Mouse (Mus musculus) embryonic facial prominence, embryonic 10.5 days (tissue): ENCODE results near the gene Dync1li1. TPM values are rescaled to one million over a fixed set of nuclear protein-coding genes. Genes with fewer than 3 reads are reported as not detected.
A peak's percentile ranks its signal among the peaks of the same experiment; 100 is the strongest.

ENCODE experiments used
- DNase-seq: peaks from one replicate; pipeline ENCODE4 v3.0.0-alpha.2; 2017; ENCODE audit warnings: low spot score
- H3K27ac ChIP-seq: fragments of 300-500 bp; sonication (generic); replicated peaks from 2 replicates; pipeline ENCODE4 v1.5.1; 2016; ENCODE audit warnings: mild to moderate bottlenecking
- H3K27me3 ChIP-seq: fragments of 300-500 bp; sonication (generic); replicated peaks from 2 replicates; pipeline ENCODE4 v1.6.1; 2016; ENCODE audit warnings: low read depth, mild to moderate bottlenecking; ENCODE audit not compliant: poor library complexity, severe bottlenecking
- H3K36me3 ChIP-seq: fragments of 300-500 bp; sonication (generic); replicated peaks from 2 replicates; pipeline ENCODE4 v1.6.1; 2016; ENCODE audit warnings: mild to moderate bottlenecking, moderate library complexity
- H3K4me1 ChIP-seq: fragments of 300-500 bp; sonication (generic); 2 replicates; pipeline ENCODE4 v1.6.1; 2016
- H3K4me3 ChIP-seq: fragments of 300-500 bp; sonication (generic); 2 replicates; pipeline ENCODE4 v1.5.1; 2016; ENCODE audit warnings: mild to moderate bottlenecking, moderate library complexity
- H3K9me3 ChIP-seq: fragments of 300-500 bp; sonication (generic); 2 replicates; pipeline ENCODE4 v1.6.1; 2016; ENCODE audit warnings: mild to moderate bottlenecking
- WGBS: fragments of 180-500 bp; shearing (Covaris S2); methylation state at CpG from one replicate; pipeline ENCODE4 v1.1.7; 2016; 5-methylcytosine and 5-hydroxymethylcytosine counted together
- polyA plus RNA-seq: library from polyadenylated mRNA; unstranded; fragments of >200 nt; fragmentation: Nextera tagmentation; extraction: Ambion mirVana; gene quantifications from 2 replicates; pipeline ENCODE4 v1.2.1, GENCODE M21; 2016

Gene Dync1li1
- polyA plus RNA-seq, 1 experiment from 2014 or later: 84.4 TPM

- Histone ChIP-seq H3K27me3 (no peaks in the 10 kb centered on the region), H3K36me3 (peaks cover 57% of the 10 kb centered on the region), H3K27ac (no peak overlapping the region), H3K4me3 (no peak overlapping the region), H3K4me1 (peaks cover 3% of the 10 kb centered on the region; the same call in 1 of the 2 replicates), H3K9me3 (no peaks in the 10 kb centered on the region)
- DNase-seq: no peak
- WGBS: 68% methylated on average over 2 of the region's 2 CpGs
Measured at GRCm38 (mm10) chr9:114742731-114743130, 54.1 kb downstream of the Dync1li1 start.

GRCm38 (mm10) chr9:114745163-114745562 is 56.6 kb downstream of the Dync1li1 start:
- H3K27me3 ChIP-seq: no peaks in the 10 kb centered on the region
- H3K27ac ChIP-seq: no peak overlapping the region
- H3K36me3 ChIP-seq: peaks cover 69% of the 10 kb centered on the region
- H3K4me3 ChIP-seq: no peak overlapping the region
- no peak for DNase-seq
- 90% methylated on average over 4 of the region's 4 CpGs for WGBS
- peaks cover 3% of the 10 kb centered on the region; the same call in 1 of the 2 replicates for H3K4me1 ChIP-seq
- no peaks in the 10 kb centered on the region for H3K9me3 ChIP-seq

GRCm38 (mm10) chr9:114745654-114746053 is 57.1 kb downstream of the Dync1li1 start:
- Histone ChIP-seq H3K4me3 (no peak overlapping the region), H3K9me3 (no peaks in the 10 kb centered on the region), H3K27ac (no peak overlapping the region), H3K36me3 (peaks cover 71% of the 10 kb centered on the region), H3K4me1 (peaks cover 3% of the 10 kb centered on the region; the same call in 1 of the 2 replicates), H3K27me3 (no peaks in the 10 kb centered on the region)
- WGBS: 81% methylated on average over 4 of the region's 4 CpGs
- DNase-seq: no peak

- Histone ChIP-seq H3K4me3 (no peak overlapping the region), H3K9me3 (no peaks in the 10 kb centered on the region), H3K27ac (no peak overlapping the region), H3K36me3 (peaks cover 70% of the 10 kb centered on the region), H3K4me1 (peaks cover 3% of the 10 kb centered on the region; the same call in 1 of the 2 replicates), H3K27me3 (no peaks in the 10 kb centered on the region)
- no peak for DNase-seq
- 92% methylated on average over 10 of the region's 10 CpGs for WGBS
Measured at GRCm38 (mm10) chr9:114747012-114747411, 58.4 kb downstream of the Dync1li1 start.

- peaks cover 3% of the 10 kb centered on the region; the same call in 1 of the 2 replicates for H3K4me1 ChIP-seq
- no peaks in the 10 kb centered on the region for H3K27me3 ChIP-seq
- no peaks in the 10 kb centered on the region for H3K9me3 ChIP-seq
- no peak overlapping the region for H3K4me3 ChIP-seq
- WGBS: 88% methylated on average over 12 of the region's 12 CpGs
- DNase-seq: no peak
- H3K27ac ChIP-seq: no peak overlapping the region
- H3K36me3 ChIP-seq: peaks cover 67% of the 10 kb centered on the region
Measured at GRCm38 (mm10) chr9:114747466-114747865, 58.9 kb downstream of the Dync1li1 start.

- Histone ChIP-seq H3K4me1 (peaks cover 9% of the 10 kb centered on the region), H3K27me3 (no peaks in the 10 kb centered on the region), H3K9me3 (no peaks in the 10 kb centered on the region), H3K4me3 (no peak overlapping the region), H3K36me3 (peaks cover 61% of the 10 kb centered on the region), H3K27ac (no peak overlapping the region)
- WGBS: 81% methylated on average over 3 of the region's 3 CpGs
- no peak for DNase-seq
Measured at GRCm38 (mm10) chr9:114751582-114751981, 63.0 kb downstream of the Dync1li1 start.

GRCm38 (mm10) chr9:114752311-114752710 is 63.7 kb downstream of the Dync1li1 start:
- peaks cover 9% of the 10 kb centered on the region for H3K4me1 ChIP-seq
- H3K27ac ChIP-seq: no peak overlapping the region
- H3K36me3 ChIP-seq: peaks cover 61% of the 10 kb centered on the region
- no peak for DNase-seq
- no peak overlapping the region for H3K4me3 ChIP-seq
- no peaks in the 10 kb centered on the region for H3K27me3 ChIP-seq
- WGBS: 75% methylated on average over 9 of the region's 9 CpGs
- H3K9me3 ChIP-seq: no peaks in the 10 kb centered on the region

GRCm38 (mm10) chr9:114752863-114753484 is 64.4 kb downstream of the Dync1li1 start:
- peak overlapping the region; percentile 76 for H3K27ac ChIP-seq
- H3K27me3 ChIP-seq: no peaks in the 10 kb centered on the region
- peak overlapping the region; percentile 62 for H3K4me3 ChIP-seq
- H3K36me3 ChIP-seq: peaks cover 60% of the 10 kb centered on the region
- 6% methylated on average over 36 of the region's 36 CpGs for WGBS
- peak; percentile 91 for DNase-seq
- no peaks in the 10 kb centered on the region for H3K9me3 ChIP-seq
- peaks cover 9% of the 10 kb centered on the region for H3K4me1 ChIP-seq

GRCm38 (mm10) chr9:114758272-114758671 is 69.7 kb downstream of the Dync1li1 start:
- no peak for DNase-seq
- WGBS: 88% methylated on average over 7 of the region's 7 CpGs
- Histone ChIP-seq H3K27me3 (no peaks in the 10 kb centered on the region), H3K4me1 (peaks cover 4% of the 10 kb centered on the region), H3K9me3 (no peaks in the 10 kb centered on the region), H3K27ac (no peak overlapping the region), H3K36me3 (peaks cover 85% of the 10 kb centered on the region), H3K4me3 (no peak overlapping the region)

- Histone ChIP-seq H3K27me3 (no peaks in the 10 kb centered on the region), H3K9me3 (no peaks in the 10 kb centered on the region), H3K27ac (no peak overlapping the region), H3K4me3 (no peak overlapping the region), H3K36me3 (peaks cover 87% of the 10 kb centered on the region), H3K4me1 (0 out of 2 replicates have a peak, but pooled peaks cover 3% of the 10 kb centered on the region)
- no peak for DNase-seq
- 88% methylated on average over 5 of the region's 5 CpGs for WGBS
Measured at GRCm38 (mm10) chr9:114758801-114759200, 70.2 kb downstream of the Dync1li1 start.

GRCm38 (mm10) chr9:114759886-114760285 is 71.3 kb downstream of the Dync1li1 start:
- Histone ChIP-seq H3K36me3 (peaks cover 86% of the 10 kb centered on the region), H3K27me3 (no peaks in the 10 kb centered on the region), H3K4me1 (0 out of 2 replicates have a peak, but pooled peaks cover 3% of the 10 kb centered on the region), H3K27ac (no peak overlapping the region), H3K4me3 (no peak overlapping the region), H3K9me3 (no peaks in the 10 kb centered on the region)
- DNase-seq: no peak
- WGBS: 87% methylated on average over 4 of the region's 4 CpGs

- H3K27me3 ChIP-seq: no peaks in the 10 kb centered on the region
- 88% methylated on average over 5 of the region's 5 CpGs for WGBS
- no peak for DNase-seq
Measured at GRCm38 (mm10) chr9:114760353-114760752, 71.8 kb downstream of the Dync1li1 start.

GRCm38 (mm10) chr9:114761848-114762247 is 73.3 kb downstream of the Dync1li1 start:
- no peak for DNase-seq
- H3K36me3 ChIP-seq: peaks cover 81% of the 10 kb centered on the region
- H3K27me3 ChIP-seq: no peaks in the 10 kb centered on the region
- H3K27ac ChIP-seq: no peak overlapping the region
- 73% methylated on average over 11 of the region's 11 CpGs for WGBS
- H3K4me1 ChIP-seq: peaks cover 8% of the 10 kb centered on the region
- no peak overlapping the region for H3K4me3 ChIP-seq
- H3K9me3 ChIP-seq: no peaks in the 10 kb centered on the region

More at GRCm38 (mm10) chr9:114760353-114760752, 71.8 kb downstream of the Dync1li1 start:
- no peaks in the 10 kb centered on the region for H3K9me3 ChIP-seq
- H3K4me3 ChIP-seq: no peak overlapping the region
- 0 out of 2 replicates have a peak, but pooled peaks cover 3% of the 10 kb centered on the region for H3K4me1 ChIP-seq
- no peak overlapping the region for H3K27ac ChIP-seq
- peaks cover 83% of the 10 kb centered on the region for H3K36me3 ChIP-seq
